Mouse (Mus musculus): ENCODE data around the gene Xpc. TPM values are rescaled to one million over a fixed set of nuclear protein-coding genes. Genes with fewer than 3 reads are reported as not detected.

The Xpc gene
- polyA plus RNA-seq, 2 experiments = 11.6 to 14.2 TPM

DNA sequence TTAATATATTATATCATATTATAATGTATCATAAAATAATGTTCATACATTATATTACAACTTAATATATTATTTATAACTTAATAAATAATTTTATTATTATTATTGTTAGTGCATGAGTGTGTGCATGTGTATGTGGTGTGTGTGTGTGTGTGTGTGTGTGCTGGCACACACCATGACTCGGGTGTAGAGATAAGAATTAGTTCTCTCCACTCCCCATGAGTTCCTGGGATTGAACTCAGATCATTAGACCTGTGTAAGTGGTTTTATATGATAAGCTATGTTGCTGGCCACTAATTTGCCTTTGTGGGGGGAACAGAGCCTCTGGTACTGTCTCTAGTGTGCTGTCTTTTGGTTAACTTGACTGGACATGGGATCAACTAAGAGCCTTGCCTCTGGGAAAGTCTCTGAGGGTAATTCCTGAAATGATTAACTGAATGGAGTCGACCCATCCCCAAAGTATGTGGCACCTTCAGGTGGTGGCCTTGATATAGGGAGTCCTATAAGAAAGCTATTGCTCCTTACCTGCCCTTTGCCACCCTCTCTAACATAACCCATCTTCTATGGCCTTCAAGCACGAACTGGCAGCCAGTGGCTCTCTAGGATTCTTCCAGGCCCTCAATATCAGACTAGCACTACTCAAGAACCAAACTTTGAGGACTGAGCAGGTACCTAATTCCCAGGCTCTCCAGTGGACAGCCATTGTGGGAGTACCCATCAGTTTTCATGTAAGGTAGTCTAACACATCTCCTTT lies 66.0 kb downstream of the Xpc start:
- Histone ChIP-seq H3K4me2 (replicated peaks; ENCODE audit: low read depth, low read length, severe bottlenecking) (no peak overlapping the region), H3K27ac (replicated peaks; ENCODE audit: low read depth, low read length) (no peak overlapping the region), H3K9me3 (ENCODE audit: control insufficient read depth, low read length) (no peaks in the 10 kb centered on the region), H3K36me3 (ENCODE audit: control insufficient read depth, insufficient read depth, low read length) (no peaks in the 10 kb centered on the region), H3K9ac (ENCODE audit: low read depth, low read length, severe bottlenecking) (no peak overlapping the region), H3K27me3 (ENCODE audit: control insufficient read depth, insufficient read depth, low read length) (no peaks in the 10 kb centered on the region), H3K4me1 (ENCODE audit: control insufficient read depth, insufficient read depth, low read length) (no peaks in the 10 kb centered on the region), H3K4me3 (replicated peaks; ENCODE audit: low read length) (no peak overlapping the region)
- DNase-seq (ENCODE audit: low spot score) (no peak), ATAC-seq (ENCODE audit: low FRiP score, low read depth) (no peak)
- WGBS = 59% methylated on average over 3 of the region's 3 CpGs
- no peak for TF ChIP-seq POLR2A (IDR thresholded peaks at IDR 0.05; ENCODE audit: borderline replicate concordance, extremely low read depth, insufficient read depth, insufficient read length)

DNA sequence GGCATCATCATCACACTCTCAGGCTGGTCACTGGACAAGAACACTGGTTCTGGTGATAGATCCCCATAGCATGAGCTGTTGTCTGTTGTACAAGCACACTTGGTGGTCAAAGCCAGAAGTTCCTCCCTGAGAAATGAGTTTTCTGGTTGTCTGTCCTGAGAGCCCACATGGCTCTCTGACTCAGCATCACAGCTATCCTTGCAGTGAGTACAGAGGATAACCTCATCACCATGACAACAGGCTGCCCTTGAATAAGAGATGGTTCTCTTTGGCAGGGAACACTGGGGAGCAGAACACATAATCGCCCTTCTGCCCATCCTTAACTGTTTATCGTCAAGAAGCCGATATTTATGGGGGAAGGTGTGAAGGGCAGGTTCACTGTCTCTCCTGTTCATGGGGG lies 70.4 kb downstream of the Xpc start:
- H3K27me3 ChIP-seq (ENCODE audit: control insufficient read depth, insufficient read depth, low read length) = no peaks in the 10 kb centered on the region

DNA sequence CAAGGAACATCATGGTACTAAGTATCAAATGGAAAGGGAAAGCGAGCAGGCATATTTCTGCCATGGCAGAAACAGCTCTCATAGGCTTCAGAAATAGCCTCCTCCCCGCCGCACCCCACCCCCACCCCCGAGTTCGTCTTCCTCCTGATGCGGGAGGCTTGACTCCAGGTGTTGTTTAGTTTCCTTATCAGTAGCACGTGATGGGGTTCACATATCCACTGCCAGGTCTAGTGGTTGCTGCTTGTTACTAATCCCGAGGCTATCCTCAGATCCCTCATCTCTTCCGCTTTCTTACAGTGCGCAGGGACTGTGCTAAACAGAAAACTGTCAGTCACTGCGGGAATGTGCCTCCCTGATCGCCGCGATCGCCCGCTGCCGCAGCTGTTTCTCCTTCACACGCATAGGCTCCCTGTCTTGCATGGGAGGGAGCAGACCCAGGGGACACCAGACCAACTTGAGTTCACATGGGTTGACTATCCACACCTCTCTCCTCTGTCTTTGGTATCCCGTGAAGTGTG lies 74.5 kb downstream of the Xpc start:
- peak; percentile 20 for DNase-seq (ENCODE audit: low spot score)
- peaks cover 4% of the 10 kb centered on the region; the same call in 1 of the 2 replicates for H3K4me1 ChIP-seq (ENCODE audit: control insufficient read depth, insufficient read depth, low read length)
- 4% methylated on average over 19 of the region's 19 CpGs for WGBS
- no peaks in the 10 kb centered on the region for H3K36me3 ChIP-seq (ENCODE audit: control insufficient read depth, insufficient read depth, low read length)
- H3K27me3 ChIP-seq (ENCODE audit: control insufficient read depth, insufficient read depth, low read length) = no peaks in the 10 kb centered on the region
- no peak for TF ChIP-seq POLR2A (IDR thresholded peaks at IDR 0.05; ENCODE audit: borderline replicate concordance, extremely low read depth, insufficient read depth, insufficient read length)
- no peaks in the 10 kb centered on the region for H3K9me3 ChIP-seq (ENCODE audit: control insufficient read depth, low read length)
- peak; percentile 48 for ATAC-seq (ENCODE audit: low FRiP score, low read depth)
- H3K4me3 ChIP-seq (replicated peaks; ENCODE audit: low read length) = peak overlapping the region; percentile 55
- H3K4me2 ChIP-seq (replicated peaks; ENCODE audit: low read depth, low read length, severe bottlenecking) = peak overlapping the region; percentile 96
- H3K9ac ChIP-seq (ENCODE audit: low read depth, low read length, severe bottlenecking) = peak overlapping the region; percentile 75
- peak overlapping the region; percentile 21; the same call in 1 of the 2 replicates for H3K27ac ChIP-seq (replicated peaks; ENCODE audit: low read depth, low read length)

More for the DNA sequence above, 70.4 kb downstream of the Xpc start:
- peaks cover 4% of the 10 kb centered on the region; the same call in 1 of the 2 replicates for H3K4me1 ChIP-seq (ENCODE audit: control insufficient read depth, insufficient read depth, low read length)
- no peak for TF ChIP-seq POLR2A (IDR thresholded peaks at IDR 0.05; ENCODE audit: borderline replicate concordance, extremely low read depth, insufficient read depth, insufficient read length)
- H3K36me3 ChIP-seq (ENCODE audit: control insufficient read depth, insufficient read depth, low read length) = no peaks in the 10 kb centered on the region
- 78% methylated on average over 3 of the region's 3 CpGs for WGBS
- no peak overlapping the region for H3K9ac ChIP-seq (ENCODE audit: low read depth, low read length, severe bottlenecking)
- ATAC-seq (ENCODE audit: low FRiP score, low read depth) (no peak), DNase-seq (ENCODE audit: low spot score) (no peak)
- no peaks in the 10 kb centered on the region for H3K9me3 ChIP-seq (ENCODE audit: control insufficient read depth, low read length)
- H3K4me3 ChIP-seq (replicated peaks; ENCODE audit: low read length) = no peak overlapping the region
- H3K4me2 ChIP-seq (replicated peaks; ENCODE audit: low read depth, low read length, severe bottlenecking) = no peak overlapping the region
- no peak overlapping the region for H3K27ac ChIP-seq (replicated peaks; ENCODE audit: low read depth, low read length)

DNA sequence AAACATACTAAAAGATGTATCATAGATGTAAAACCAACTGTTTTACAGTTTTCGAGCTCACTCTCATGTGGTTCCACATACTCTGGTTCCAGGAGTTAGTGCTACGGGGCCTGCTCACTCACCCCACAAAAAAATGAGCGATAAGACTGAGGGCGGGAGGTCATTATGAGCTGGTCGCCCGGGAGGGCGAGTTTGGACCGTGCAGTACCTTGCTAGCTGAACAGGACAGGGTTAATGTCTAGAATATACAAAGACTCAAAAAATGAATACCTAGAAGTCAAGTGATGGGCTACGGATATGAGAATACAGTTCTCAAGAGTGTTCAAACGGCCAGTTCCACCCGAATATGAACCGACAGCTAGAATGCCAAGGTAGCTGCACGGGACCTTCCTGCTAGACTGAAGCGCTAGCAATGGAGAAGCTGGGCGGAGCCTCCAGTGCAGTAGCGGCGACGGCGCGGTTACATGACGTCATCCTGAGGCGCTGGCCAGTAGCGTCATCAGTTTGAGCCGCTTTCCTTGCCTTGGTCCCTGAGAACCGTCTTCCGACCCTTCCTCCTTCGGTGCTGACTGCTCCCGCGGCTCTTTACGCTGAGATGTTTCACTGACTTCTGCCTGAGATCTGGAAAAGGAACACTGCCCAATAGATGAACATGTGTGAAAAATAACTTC lies 75.1 kb downstream of the Xpc start:
- DNase-seq (ENCODE audit: low spot score) (peak; percentile 99), ATAC-seq (ENCODE audit: low FRiP score, low read depth) (peak; percentile 98)
- Histone ChIP-seq H3K27ac (replicated peaks; ENCODE audit: low read depth, low read length) (peak overlapping the region; percentile 21; the same call in 1 of the 2 replicates), H3K27me3 (ENCODE audit: control insufficient read depth, insufficient read depth, low read length) (no peaks in the 10 kb centered on the region), H3K9me3 (ENCODE audit: control insufficient read depth, low read length) (no peaks in the 10 kb centered on the region), H3K36me3 (ENCODE audit: control insufficient read depth, insufficient read depth, low read length) (no peaks in the 10 kb centered on the region), H3K4me3 (replicated peaks; ENCODE audit: low read length) (peak overlapping the region; percentile 55), H3K9ac (ENCODE audit: low read depth, low read length, severe bottlenecking) (peak overlapping the region; percentile 75), H3K4me2 (replicated peaks; ENCODE audit: low read depth, low read length, severe bottlenecking) (peak overlapping the region; percentile 96), H3K4me1 (ENCODE audit: control insufficient read depth, insufficient read depth, low read length) (peaks cover 4% of the 10 kb centered on the region; the same call in 1 of the 2 replicates)
- peak; percentile 97; the same call in 1 of the 2 replicates for TF ChIP-seq POLR2A (IDR thresholded peaks at IDR 0.05; ENCODE audit: borderline replicate concordance, extremely low read depth, insufficient read depth, insufficient read length)
- 2% methylated on average over 30 of the region's 30 CpGs for WGBS

Other genes starting within 250 kb of the Xpc start
- 4.2 and 5.1 TPM in 2 replicates for gene Wnt7a, start 104.5 kb downstream of the Xpc start, polyA plus RNA-seq (2012; rRNA removed)
- gene Wnt7a, start 104.5 kb downstream of the Xpc start, polyA plus RNA-seq (2014; fragmentation: Nextera tagmentation; extraction: Ambion mirVana) = 4.3 and 5.2 TPM in 2 replicates
- gene Chchd4, start 42.3 kb downstream of the Xpc start, polyA plus RNA-seq (2012; rRNA removed) = 8.2 and 9.3 TPM in 2 replicates
- 22.0 and 23.4 TPM in 2 replicates for gene Chchd4, start 42.3 kb downstream of the Xpc start, polyA plus RNA-seq (2014; fragmentation: Nextera tagmentation; extraction: Ambion mirVana)
- 60.3 and 70.0 TPM in 2 replicates for gene Tmem43, start 42.2 kb downstream of the Xpc start, polyA plus RNA-seq (2012; rRNA removed)
- 64.8 and 65.7 TPM in 2 replicates for gene Tmem43, start 42.2 kb downstream of the Xpc start, polyA plus RNA-seq (2014; fragmentation: Nextera tagmentation; extraction: Ambion mirVana)
- gene Lsm3, start within 50 bp of the Xpc start, polyA plus RNA-seq (2012; rRNA removed) = 105 and 137 TPM in 2 replicates
- gene Lsm3, start within 50 bp of the Xpc start, polyA plus RNA-seq (2014; fragmentation: Nextera tagmentation; extraction: Ambion mirVana) = 229 and 253 TPM in 2 replicates
- gene Slc6a6, start 168.2 kb upstream of the Xpc start, polyA plus RNA-seq (2012; rRNA removed) = 43.3 and 54.4 TPM in 2 replicates
- gene Slc6a6, start 168.2 kb upstream of the Xpc start, polyA plus RNA-seq (2014; fragmentation: Nextera tagmentation; extraction: Ambion mirVana) = 41.2 and 44.2 TPM in 2 replicates